ENCODE assay signal across 11 mouse cellular contexts in genomic region chr17:49824142-49824840, GRCm38 (mm10).
DNase-seq lines count a peak whose midpoint lies in the region; ATAC-seq and TF ChIP-seq lines count a peak whose summit lies in the region.
"Had no signal": no experiment of that assay in that cellular context is flagged by ENCODE, and none has a peak within 500 bp of the region (broad histone marks: within the 10 kb centered on the region; RNA-seq: fewer than 3 reads in every experiment).

No protein-coding gene starts in this region.

- H3K9ac ChIP-seq in forebrain, postnatal 0 days: no peak overlapping the region
- no peak overlapping the region for H3K9ac ChIP-seq in forebrain, embryonic 14.5 days (ENCODE audit: low read length)
- no peak overlapping the region for H3K9ac ChIP-seq in heart, embryonic 12.5 days
- H3K9ac ChIP-seq in midbrain, embryonic 13.5 days (replicated peaks): no peak overlapping the region
- H3K9ac ChIP-seq: forebrain, embryonic 15.5 days had no signal

- H3K4me3 ChIP-seq in forebrain, postnatal 0 days (ENCODE audit: low read depth, low read length): no peak overlapping the region
- H3K4me3 ChIP-seq in forebrain, embryonic 14.5 days (ENCODE audit: low read depth, low read length): no peak overlapping the region
- no peak overlapping the region for H3K4me3 ChIP-seq in heart, embryonic 12.5 days
- H3K4me3 ChIP-seq in midbrain, embryonic 13.5 days (replicated peaks): no peak overlapping the region
- H3K4me3 ChIP-seq: forebrain, embryonic 15.5 days had no signal

- H3K27ac ChIP-seq in forebrain, postnatal 0 days (ENCODE audit: low read depth, low read length): no peak overlapping the region
- H3K27ac ChIP-seq in forebrain, embryonic 14.5 days (ENCODE audit: low read depth, low read length): no peak overlapping the region
- peak overlapping the region; percentile 66 for H3K27ac ChIP-seq in heart, embryonic 12.5 days (ENCODE audit: poor library complexity, severe bottlenecking)
- H3K27ac ChIP-seq in midbrain, embryonic 13.5 days: no peak overlapping the region
- H3K27ac ChIP-seq: forebrain, embryonic 15.5 days; macrophage had no signal

- no peak overlapping the region for H3K4me2 ChIP-seq in forebrain, postnatal 0 days (ENCODE audit: low read depth)
- no peak overlapping the region for H3K4me2 ChIP-seq in forebrain, embryonic 14.5 days (ENCODE audit: low read length)
- no peak overlapping the region for H3K4me2 ChIP-seq in heart, embryonic 12.5 days
- H3K4me2 ChIP-seq in midbrain, embryonic 13.5 days (replicated peaks): no peak overlapping the region
- H3K4me2 ChIP-seq: forebrain, embryonic 15.5 days had no signal

- no peak for TF ChIP-seq CTCF in forebrain, postnatal 0 days (IDR thresholded peaks at IDR 0.05; ENCODE audit: low read depth)

- H3K9me3 ChIP-seq in forebrain, postnatal 0 days (ENCODE audit: low read length): no peaks in the 10 kb centered on the region
- no peaks in the 10 kb centered on the region for H3K9me3 ChIP-seq in forebrain, embryonic 14.5 days (replicated peaks; ENCODE audit: control insufficient read depth, low read length)
- H3K9me3 ChIP-seq in heart, embryonic 12.5 days (replicated peaks): no peaks in the 10 kb centered on the region
- H3K9me3 ChIP-seq in midbrain, embryonic 13.5 days: no peaks in the 10 kb centered on the region
- H3K9me3 ChIP-seq: forebrain, embryonic 15.5 days had no signal

- 65% methylated on average over 6 of the region's 6 CpGs for WGBS in forebrain, postnatal 0 days
- 78% methylated on average over 6 of the region's 6 CpGs for WGBS in forebrain, embryonic 14.5 days
- 20% methylated on average over 6 of the region's 6 CpGs for WGBS in heart, embryonic 12.5 days
- WGBS in midbrain, embryonic 13.5 days: 82% methylated on average over 6 of the region's 6 CpGs

- no peaks in the 10 kb centered on the region for H3K27me3 ChIP-seq in forebrain, postnatal 0 days (ENCODE audit: insufficient read depth, low read length)
- H3K27me3 ChIP-seq in forebrain, embryonic 14.5 days (replicated peaks; ENCODE audit: control insufficient read depth, insufficient read depth, low read length): no peaks in the 10 kb centered on the region
- no peaks in the 10 kb centered on the region for H3K27me3 ChIP-seq in heart, embryonic 12.5 days (replicated peaks)
- no peaks in the 10 kb centered on the region for H3K27me3 ChIP-seq in midbrain, embryonic 13.5 days
- H3K27me3 ChIP-seq: forebrain, embryonic 15.5 days had no signal

- no peak for ATAC-seq in forebrain, postnatal 0 days
- no peak for ATAC-seq in forebrain, embryonic 14.5 days
- ATAC-seq in cerebellum, adult (ENCODE audit: insufficient number of reproducible peaks, low FRiP score, low TSS enrichment): peak; percentile 28
- ATAC-seq in heart, embryonic 12.5 days (ENCODE audit: insufficient number of reproducible peaks, low FRiP score): peak; percentile 39
- no peak for ATAC-seq in midbrain, embryonic 13.5 days
- ATAC-seq: forebrain, embryonic 15.5 days; inflammation-experienced regulatory T-cells, adult 6 months had no signal

- H3K36me3 ChIP-seq in forebrain, postnatal 0 days (ENCODE audit: insufficient read depth): no peaks in the 10 kb centered on the region
- no peaks in the 10 kb centered on the region for H3K36me3 ChIP-seq in forebrain, embryonic 14.5 days (ENCODE audit: control insufficient read depth, insufficient read depth, low read length)
- H3K36me3 ChIP-seq in heart, embryonic 12.5 days: no peaks in the 10 kb centered on the region
- H3K36me3 ChIP-seq in midbrain, embryonic 13.5 days: no peaks in the 10 kb centered on the region
- H3K36me3 ChIP-seq: forebrain, embryonic 15.5 days had no signal

- H3K4me1 ChIP-seq in forebrain, postnatal 0 days (ENCODE audit: insufficient read depth): no peaks in the 10 kb centered on the region
- H3K4me1 ChIP-seq in forebrain, embryonic 14.5 days (ENCODE audit: control insufficient read depth, insufficient read depth, low read length): no peaks in the 10 kb centered on the region
- peaks cover 32% of the 10 kb centered on the region for H3K4me1 ChIP-seq in heart, embryonic 12.5 days (replicated peaks)
- no peaks in the 10 kb centered on the region for H3K4me1 ChIP-seq in midbrain, embryonic 13.5 days (replicated peaks)
- H3K4me1 ChIP-seq: forebrain, embryonic 15.5 days had no signal

- peak; percentile 68 for DNase-seq in forebrain, postnatal 0 days
- DNase-seq in forebrain, embryonic 14.5 days (ENCODE audit: low spot score): no peak
- DNase-seq in layer of hippocampus, postnatal 36 days: peak; percentile 60 to 65
- no peak for DNase-seq in urinary bladder, postnatal 10 days (ENCODE audit: low spot score)
- no peak for DNase-seq in gastrocnemius, adult 18-20 months (ENCODE audit: low spot score)

Comparison
In these comparisons a context has a peak if more than half of its experiments do, and no peak if none do; other contexts are left out.
1. DNase-seq: peak in forebrain, postnatal 0 days (single experiment) and layer of hippocampus, postnatal 36 days (2 of 2); none in forebrain, embryonic 14.5 days (single experiment), urinary bladder, postnatal 10 days (single experiment) and gastrocnemius, adult 18-20 months (single experiment).
2. ATAC-seq: peak in cerebellum, adult (single experiment) and heart, embryonic 12.5 days (single experiment); none in forebrain, postnatal 0 days (single experiment), forebrain, embryonic 14.5 days (single experiment) and midbrain, embryonic 13.5 days (single experiment).